Mouse (Mus musculus) R1 (cell line): ENCODE measurements at regions not wholly inside any gene's neighbourhood (a gene's known extent, or its start where the extent isn't known, plus 50 kb on each side); places are given as distances from the start of the nearest gene placed in this dataset.
A peak's percentile ranks its signal among the peaks of the same experiment; 100 is the strongest.

Experiments used
- DNase-seq: peaks from one replicate; pipeline ENCODE4 v3.0.0-alpha.2; 2018; ENCODE audit warnings: low read depth, low spot score

GRCm38 (mm10) chr11:113091901-113092568, 310.0 kb downstream of the Sox9 start:
- peak; percentile 65 for DNase-seq

GRCm38 (mm10) chr11:113093895-113094445, 311.9 kb downstream of the Sox9 start:
- DNase-seq: no peak

GRCm38 (mm10) chr11:113095625-113096024, 313.6 kb downstream of the Sox9 start:
- no peak for DNase-seq

GRCm38 (mm10) chr11:113096209-113096608, 314.2 kb downstream of the Sox9 start:
- DNase-seq: no peak

- no peak for DNase-seq
Observed at GRCm38 (mm10) chr11:113098360-113098759, 316.3 kb downstream of the Sox9 start.

GRCm38 (mm10) chr11:113100800-113101199, 318.8 kb downstream of the Sox9 start:
- DNase-seq: no peak

GRCm38 (mm10) chr11:113101534-113101933, 319.5 kb downstream of the Sox9 start:
- DNase-seq: no peak

- no peak for DNase-seq
Observed at GRCm38 (mm10) chr11:113103161-113103845, 321.3 kb downstream of the Sox9 start.

GRCm38 (mm10) chr11:113105371-113105770, 323.3 kb downstream of the Sox9 start:
- DNase-seq: no peak

- no peak for DNase-seq
Observed at GRCm38 (mm10) chr11:113107205-113107844, 325.3 kb downstream of the Sox9 start.

GRCm38 (mm10) chr11:113107966-113108699, 326.1 kb downstream of the Sox9 start:
- DNase-seq: no peak

- DNase-seq: no peak
Observed at GRCm38 (mm10) chr11:113109096-113109495, 327.1 kb downstream of the Sox9 start.

GRCm38 (mm10) chr11:113113220-113113817, 331.3 kb downstream of the Sox9 start:
- DNase-seq: no peak

GRCm38 (mm10) chr11:113117179-113117898, 335.3 kb downstream of the Sox9 start:
- DNase-seq: no peak

GRCm38 (mm10) chr11:113120570-113120969, 338.5 kb downstream of the Sox9 start:
- peak; percentile 67 for DNase-seq

GRCm38 (mm10) chr11:113121307-113121706, 339.3 kb downstream of the Sox9 start:
- DNase-seq: no peak

- DNase-seq: no peak
Observed at GRCm38 (mm10) chr11:113122137-113122536, 340.1 kb downstream of the Sox9 start.

- DNase-seq: no peak
Observed at GRCm38 (mm10) chr11:113122964-113123363, 340.9 kb downstream of the Sox9 start.

- DNase-seq: peak; percentile 61
Observed at GRCm38 (mm10) chr11:113125832-113126231, 343.8 kb downstream of the Sox9 start.

- DNase-seq: no peak
Observed at GRCm38 (mm10) chr11:113129192-113129591, 347.2 kb downstream of the Sox9 start.

GRCm38 (mm10) chr11:113129975-113130374, 348.0 kb downstream of the Sox9 start:
- no peak for DNase-seq
